Mouse (Mus musculus) embryo, embryonic 9.5 days (tissue): ENCODE data around the gene Bsx.
A peak's percentile ranks its signal among the peaks of the same experiment; 100 is the strongest.

ENCODE experiments used
- DNase-seq: peaks from one replicate; pipeline ENCODE4 v3.0.0-alpha.2; 2017; ENCODE audit errors: extremely low spot score

The Bsx gene

GRCm38 (mm10) chr9:40873556-40874470 is at the start of gene Bsx:
Bsx (plus strand) TSS chr9:40874127.
- DNase-seq = peak; percentile 92

GRCm38 (mm10) chr9:40825601-40826000 is 48.3 kb upstream of the Bsx start:
- no peak for DNase-seq

GRCm38 (mm10) chr9:40827366-40827765 is 46.6 kb upstream of the Bsx start:
- no peak for DNase-seq

- peak; percentile 82 for DNase-seq
These were observed 39.4 kb upstream of the Bsx start for GRCm38 (mm10) chr9:40834569-40834968.

- DNase-seq = no peak
These were observed 37.2 kb upstream of the Bsx start for GRCm38 (mm10) chr9:40836681-40837080.

DNA sequence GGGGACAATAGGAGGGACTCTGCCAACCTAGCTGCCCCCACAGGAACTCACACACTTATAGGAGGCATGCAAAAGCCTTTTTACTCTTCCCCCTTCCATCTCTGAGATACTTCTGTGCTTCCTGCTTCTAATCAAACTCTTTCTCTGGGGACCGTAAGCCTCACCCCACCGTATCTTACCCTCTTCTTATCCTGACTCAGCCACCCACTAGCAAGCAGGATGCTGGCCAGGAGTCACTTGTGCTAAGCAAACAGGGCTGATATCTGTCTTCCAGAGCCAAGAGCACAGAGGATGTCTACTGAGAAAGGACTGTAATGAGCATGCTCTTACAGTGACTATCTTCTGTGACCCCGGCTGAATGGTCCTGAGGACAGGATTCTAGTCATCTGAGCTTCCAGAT is 34.3 kb upstream of the Bsx start:
- DNase-seq = no peak

DNA sequence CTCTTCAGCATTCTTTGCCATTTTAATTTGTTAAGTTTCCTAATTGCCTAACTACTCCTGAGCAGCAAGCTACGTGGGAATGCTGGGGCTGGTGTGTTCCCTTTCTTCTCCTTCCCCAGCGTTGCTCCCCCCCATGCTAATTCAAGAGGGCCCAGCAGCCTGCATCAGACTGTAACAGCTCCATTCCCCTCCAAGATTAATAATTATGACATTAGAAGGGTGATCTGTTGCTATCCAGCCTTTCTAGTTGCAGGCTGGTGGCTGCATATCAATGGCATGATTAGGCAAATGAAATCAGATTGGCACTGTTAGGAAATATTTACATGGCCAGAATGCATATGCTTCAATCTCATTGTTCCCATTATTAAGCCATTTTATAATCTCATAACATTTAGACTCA is 22.4 kb upstream of the Bsx start:
- no peak for DNase-seq

- DNase-seq = no peak
These were observed 15.3 kb upstream of the Bsx start for GRCm38 (mm10) chr9:40858461-40859160.

DNA sequence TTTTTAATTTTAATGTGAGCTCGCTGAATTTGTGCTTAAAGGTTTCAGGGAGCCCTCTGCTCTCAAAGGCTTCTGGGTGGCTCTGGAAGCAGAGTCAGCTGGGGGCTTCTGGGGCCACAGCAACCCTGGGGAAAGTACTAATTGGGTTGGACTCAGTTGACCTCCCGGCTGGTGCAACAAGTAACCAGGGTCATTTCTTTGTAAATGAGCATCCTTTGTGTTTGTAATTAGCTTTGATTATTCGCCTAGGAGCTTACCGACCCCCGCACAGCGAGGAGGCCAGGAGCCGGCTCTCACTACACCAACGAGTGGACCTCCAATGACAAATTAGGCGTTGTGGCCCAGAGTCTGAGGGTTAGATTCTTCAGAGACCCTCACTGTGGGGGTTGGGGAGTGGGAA is 14.7 kb upstream of the Bsx start:
- DNase-seq = no peak

- DNase-seq = no peak
These were observed 3.6 kb upstream of the Bsx start for GRCm38 (mm10) chr9:40870331-40870730.

DNA sequence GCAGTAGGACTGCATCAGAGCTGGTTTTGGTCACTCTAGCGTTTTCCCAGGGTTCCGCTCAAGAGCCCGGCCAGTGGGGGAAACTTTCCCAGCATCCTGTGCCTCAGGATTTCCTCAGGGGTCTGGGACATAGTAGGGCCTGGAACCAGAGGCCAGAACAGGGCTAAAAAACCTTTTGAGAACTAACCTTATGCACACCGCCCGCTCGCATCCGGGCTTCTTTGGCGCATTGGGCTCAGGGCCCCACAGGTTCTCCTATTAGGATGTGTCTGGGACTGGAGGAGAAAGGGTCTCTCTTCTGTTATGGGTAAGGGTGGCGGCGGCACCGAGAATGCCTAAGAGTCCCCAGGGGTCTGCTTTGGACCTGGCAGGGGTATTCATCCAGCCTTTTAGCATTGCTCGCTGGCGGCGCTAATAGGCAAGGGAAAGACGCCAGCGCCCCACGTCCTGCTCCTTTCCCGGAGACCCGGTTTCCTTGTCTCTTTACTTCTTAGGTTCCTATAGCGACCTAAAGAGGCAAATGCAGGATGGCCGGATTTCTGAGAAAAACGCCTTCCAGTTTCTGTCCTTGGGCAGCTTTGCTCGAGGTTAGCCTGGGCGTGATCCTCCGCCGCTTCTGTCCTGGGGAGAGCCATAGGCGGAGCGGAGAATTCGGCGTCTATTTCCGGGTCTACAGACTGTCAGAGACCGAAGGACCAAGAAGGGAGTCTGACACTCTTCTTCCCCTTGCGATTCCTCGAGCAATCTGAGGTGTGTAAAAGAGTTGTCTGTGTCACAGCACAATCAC is 2.4 kb upstream of the Bsx start:
- DNase-seq = no peak

DNA sequence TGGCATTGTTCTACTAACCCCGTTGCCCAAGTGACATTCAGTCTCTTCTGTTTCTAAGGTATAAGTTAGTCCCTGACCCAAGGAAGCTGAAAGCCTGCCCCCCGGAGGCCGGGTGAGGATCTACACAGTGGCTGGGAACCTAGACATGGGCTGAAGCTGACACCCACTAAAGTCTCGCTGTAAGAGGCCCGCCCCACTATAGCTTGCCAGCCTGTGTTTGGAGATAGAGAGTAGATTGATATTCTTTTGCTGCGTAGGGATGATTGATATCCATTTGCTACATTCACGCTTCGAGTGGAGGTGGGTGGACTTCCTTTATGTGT is 1.8 kb upstream of the Bsx start:
- no peak for DNase-seq

DNA sequence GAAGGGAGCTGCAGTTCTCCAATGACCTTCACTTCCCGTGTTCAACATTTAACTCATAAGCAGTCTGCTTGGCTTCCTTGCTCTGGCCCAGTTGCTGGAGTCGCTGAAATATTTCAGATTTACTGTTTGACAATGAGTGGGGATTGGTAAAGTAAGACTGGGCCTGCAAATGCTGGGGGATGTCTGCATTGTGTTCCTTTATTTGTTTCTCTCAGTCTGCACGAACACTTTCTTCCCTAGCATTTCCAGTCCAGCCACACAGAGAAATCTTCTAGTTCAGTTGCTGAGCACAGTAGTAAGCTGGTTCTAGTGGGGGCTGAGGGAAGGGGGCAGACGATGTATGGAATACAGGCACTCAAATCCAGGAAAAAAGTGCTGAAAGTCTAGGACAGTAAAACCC is 1.0 kb downstream of the Bsx start:
- no peak for DNase-seq

DNA sequence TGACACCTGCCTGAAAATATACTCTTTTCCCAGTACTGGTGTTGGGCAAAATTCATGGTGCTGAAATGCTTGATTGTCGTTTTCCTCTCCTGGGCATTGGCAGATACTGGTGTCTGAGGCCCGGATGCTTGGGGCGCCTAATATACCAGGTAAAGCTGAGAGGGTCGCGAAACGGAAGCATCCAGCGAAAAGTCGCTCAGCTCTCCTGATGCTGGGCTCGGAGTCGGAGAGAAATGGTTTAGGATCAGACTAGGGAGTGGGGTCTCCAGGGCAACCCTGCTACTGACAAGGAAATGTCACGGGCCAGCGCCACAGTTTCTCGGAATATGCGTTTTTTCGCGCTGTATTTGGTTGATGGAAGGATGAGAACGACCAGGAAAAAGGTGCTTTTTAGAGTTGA is 1.5 kb downstream of the Bsx start:
- no peak for DNase-seq

GRCm38 (mm10) chr9:40876164-40876563 is 2.2 kb downstream of the Bsx start:
- DNase-seq = peak; percentile 46

DNA sequence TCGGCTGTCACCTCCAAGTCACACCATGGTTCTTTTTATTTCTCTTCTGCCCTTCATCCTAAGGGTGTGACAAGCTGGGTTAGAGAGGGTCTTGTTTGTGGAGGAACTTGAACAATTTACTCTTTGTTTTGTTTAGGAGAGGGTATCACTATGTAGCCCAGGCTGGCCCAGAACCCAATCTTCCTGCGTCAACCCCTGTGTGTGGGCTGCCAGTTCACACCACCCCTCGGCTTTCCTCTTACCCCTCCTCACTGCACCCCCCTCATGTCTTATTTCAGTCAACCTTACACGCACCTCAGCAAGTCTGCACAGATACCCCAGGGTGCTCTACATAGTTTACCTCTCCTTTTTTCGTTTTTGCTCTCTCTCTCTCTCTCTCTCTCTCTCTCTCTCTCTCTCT is 2.8 kb downstream of the Bsx start:
- DNase-seq = no peak

GRCm38 (mm10) chr9:40877146-40877880 is 3.4 kb downstream of the Bsx start:
- no peak for DNase-seq

DNA sequence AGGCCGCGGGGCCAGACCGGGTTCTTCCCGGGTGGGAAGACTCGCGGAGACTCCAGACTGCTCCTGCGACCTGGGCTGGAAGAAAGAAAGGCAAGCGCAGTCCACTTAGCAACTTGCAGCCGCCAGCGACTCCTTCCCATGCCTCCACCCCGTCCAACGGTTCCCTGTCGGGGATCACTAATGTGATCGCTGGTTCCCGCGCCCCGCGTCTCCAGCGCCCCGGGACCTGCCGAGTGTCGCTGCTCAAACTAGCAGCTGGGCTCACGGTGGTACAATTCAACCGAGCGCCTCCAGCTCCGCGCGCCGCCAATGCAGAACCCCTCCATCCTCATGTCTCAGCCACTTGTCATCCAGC is 3.9 kb downstream of the Bsx start:
- peak; percentile 66 for DNase-seq

DNA sequence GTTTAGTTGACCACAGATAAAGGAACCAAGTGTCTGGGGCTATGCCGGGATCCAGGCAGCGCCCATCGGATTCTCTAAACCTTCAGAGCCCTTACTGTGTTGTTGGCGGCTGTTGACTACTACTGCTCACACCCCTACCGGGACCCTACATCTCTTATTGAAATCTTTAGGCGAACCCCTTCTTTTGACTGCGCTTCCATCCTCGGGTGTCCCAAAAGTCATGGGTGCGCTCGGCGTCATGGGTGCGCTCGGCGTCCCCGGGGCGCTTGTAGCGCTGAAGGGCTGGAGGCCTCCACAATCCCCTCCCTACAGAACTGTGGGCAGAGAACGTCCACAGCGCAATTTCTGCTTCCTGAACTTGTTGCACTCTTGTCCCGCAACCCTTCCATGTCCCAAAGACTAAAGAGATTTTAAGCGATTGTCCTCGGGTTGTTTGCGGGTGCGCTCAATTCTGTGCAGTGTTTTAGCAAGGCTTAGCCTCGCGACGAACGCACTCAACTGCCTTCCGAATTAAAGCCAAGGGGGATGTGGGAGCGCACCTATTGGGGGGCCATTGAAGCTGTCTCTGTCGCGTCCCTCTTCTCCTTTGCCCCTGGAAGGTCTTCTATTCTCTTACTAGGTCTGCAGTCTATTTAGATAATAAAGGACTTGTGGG is 4.5 kb downstream of the Bsx start:
- no peak for DNase-seq

- DNase-seq = no peak
These were observed 5.1 kb downstream of the Bsx start for GRCm38 (mm10) chr9:40878998-40879397.

DNA sequence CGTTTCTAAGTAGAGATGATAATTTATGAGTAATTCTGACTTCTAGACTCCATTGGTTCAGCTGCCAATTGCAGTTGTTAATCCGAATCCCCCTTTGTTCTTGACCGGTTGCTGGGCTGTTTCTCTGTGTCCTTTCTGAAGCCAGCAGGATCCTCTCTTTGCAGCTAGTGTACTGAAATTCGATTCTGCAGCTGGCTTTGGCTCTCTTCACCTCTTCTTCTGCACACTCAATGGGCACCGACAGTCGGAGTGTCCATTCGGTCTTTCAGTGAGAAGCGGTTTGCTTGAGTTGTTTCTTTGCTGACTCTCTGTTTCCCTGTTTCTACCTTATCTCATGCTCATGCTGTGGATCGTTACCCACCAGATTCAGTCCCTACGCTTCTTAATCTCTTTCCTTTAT is 11.7 kb downstream of the Bsx start:
- DNase-seq = no peak
